Mouse (Mus musculus) Patski (cell line): ENCODE data around the gene Faf1. TPM values are rescaled to one million over a fixed set of nuclear protein-coding genes. Genes with fewer than 3 reads are reported as not detected.

Experiments
- ATAC-seq: fragments of 100-300 bp; one replicate; pipeline ENCODE4 v1.8.0; 2021
- CTCF ChIA-PET: fragments of 350-600 bp; sonication (Branson Sonifier 250); formaldehyde crosslinking; loops from one replicate; lab custom pipeline; 2022; ENCODE audit warnings: inconsistent platforms; lab: Charles Lee
- POLR2A ChIA-PET: fragments of 350-600 bp; sonication (Branson Sonifier 250); formaldehyde crosslinking; loops from one replicate; lab custom pipeline; 2022; ENCODE audit warnings: antibody characterized with exemption, inconsistent platforms; lab: Charles Lee
- DNase-seq: peaks from one replicate; pipeline ENCODE4 v3.0.0-alpha.2; 2011; ENCODE audit warnings: low read depth, low spot score
- H3K27me3 ChIP-seq: fragments of 371-371 bp; one replicate; pipeline ENCODE4 v1.5.1; 2021
- CTCF ChIP-seq: fragments of 100-300 bp; IDR thresholded peaks from one replicate; pipeline ENCODE4 v1.5.1; 2021
- in situ Hi-C: fragments of 300-500 bp; cut with MboI; formaldehyde crosslinking; loops from 3 replicates; pipeline ENCODE4 v1.11.1; 2018; ENCODE audit warnings: low pct_unique_long_range_greater_than_20kb, mixed read lengths
- polyA plus RNA-seq: library from polyadenylated mRNA; unstranded; gene quantifications from one replicate; pipeline ENCODE4 v1.2.3, GENCODE M21; 2021

The Faf1 gene
- polyA plus RNA-seq, 1 experiment from 2014 or later = 27.2 TPM

DNA sequence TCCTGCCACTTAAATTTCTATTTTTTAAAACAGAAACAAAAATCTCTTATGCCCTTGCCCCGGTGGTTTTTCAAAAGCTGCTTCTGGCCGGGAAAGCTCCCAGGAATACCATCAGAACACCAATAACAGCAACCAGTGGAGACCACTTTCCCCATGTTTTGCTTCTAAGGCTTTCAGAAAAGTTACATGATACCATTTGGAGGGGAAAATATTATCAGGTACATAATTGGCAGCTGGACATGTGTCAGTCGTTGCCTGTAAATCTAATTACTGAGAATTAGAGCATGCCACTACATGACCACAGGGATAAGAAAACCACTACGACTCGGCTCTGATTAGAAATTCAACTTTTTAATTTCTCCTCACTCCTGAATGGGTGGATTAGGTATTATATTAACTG, 12.3 kb upstream of the Faf1 start:
- TF ChIP-seq CTCF = no peak
- DNase-seq (no peak), ATAC-seq (no peak)
- H3K27me3 ChIP-seq = no peaks in the 10 kb centered on the region
- ChIA-PET POLR2A (interaction anchor here (5.7 kb wide), 1 partner anchor 8 kb away, joined by 67 read pairs; no protein-coding TSS in a partner anchor), CTCF (interaction anchor here (1.0 to 3.6 kb wide), 5 partner anchors 7 to 39 kb away, joined by 3 to 29 read pairs (median 4); no protein-coding TSS in a partner anchor)
- in situ Hi-C loops = no loop called here

DNA sequence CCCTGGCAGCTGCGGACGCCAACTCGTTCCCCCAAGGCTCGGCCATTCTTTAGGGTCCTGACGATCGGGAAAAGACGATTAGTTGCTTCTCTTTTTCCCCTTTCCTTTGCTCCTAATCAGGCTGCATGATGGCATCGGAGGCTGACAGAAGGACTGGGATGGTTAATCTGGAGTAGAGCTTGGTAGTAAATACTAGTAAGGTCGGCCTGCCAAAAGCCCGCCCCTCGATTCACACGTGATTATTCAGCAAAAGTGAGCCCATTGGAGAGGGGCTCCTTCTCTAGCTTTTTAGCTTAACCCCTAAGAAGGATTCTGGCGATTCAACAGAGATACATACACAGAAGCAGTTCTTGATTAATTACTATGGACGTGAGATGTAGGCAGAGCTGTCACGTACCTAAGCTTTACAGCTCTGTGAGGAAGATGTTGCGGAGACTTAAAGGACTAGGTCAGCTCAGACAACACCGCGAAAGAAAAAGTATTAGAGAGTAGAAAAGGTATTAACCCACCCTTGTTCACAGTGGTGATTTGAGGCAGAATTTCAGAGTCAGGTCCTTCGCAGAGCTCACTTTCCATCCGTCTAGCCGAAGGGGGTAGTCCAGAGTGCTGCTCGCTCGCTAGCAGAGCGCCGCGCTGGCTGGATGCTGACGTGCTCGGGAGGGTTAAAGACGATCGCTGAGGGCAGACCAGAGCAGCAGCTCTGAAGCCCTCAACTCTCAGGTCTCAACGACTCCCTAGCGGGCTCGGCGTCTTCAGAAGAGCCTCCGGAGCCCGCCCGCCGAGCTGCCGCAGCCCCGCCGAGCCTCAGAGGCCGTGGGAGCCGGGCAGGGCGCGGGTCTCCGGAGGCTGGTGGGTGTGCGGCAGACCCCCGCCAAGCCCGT, 11.0 kb upstream of the Faf1 start:
- POLR2A ChIA-PET = interaction anchor here (0.6 to 5.7 kb wide), 5 partner anchors 9 to 247 kb away, joined by 3 to 67 read pairs (median 3); no protein-coding TSS in a partner anchor
- H3K27me3 ChIP-seq = no peaks in the 10 kb centered on the region
- in situ Hi-C loops = no loop called here
- TF ChIP-seq CTCF = no peak
- CTCF ChIA-PET = interaction anchor here (0.8 to 3.6 kb wide), 11 partner anchors 8 to 184 kb away, joined by 3 to 29 read pairs (median 4); no protein-coding TSS in a partner anchor
- ATAC-seq = peak; percentile 35
- no peak for DNase-seq

DNA sequence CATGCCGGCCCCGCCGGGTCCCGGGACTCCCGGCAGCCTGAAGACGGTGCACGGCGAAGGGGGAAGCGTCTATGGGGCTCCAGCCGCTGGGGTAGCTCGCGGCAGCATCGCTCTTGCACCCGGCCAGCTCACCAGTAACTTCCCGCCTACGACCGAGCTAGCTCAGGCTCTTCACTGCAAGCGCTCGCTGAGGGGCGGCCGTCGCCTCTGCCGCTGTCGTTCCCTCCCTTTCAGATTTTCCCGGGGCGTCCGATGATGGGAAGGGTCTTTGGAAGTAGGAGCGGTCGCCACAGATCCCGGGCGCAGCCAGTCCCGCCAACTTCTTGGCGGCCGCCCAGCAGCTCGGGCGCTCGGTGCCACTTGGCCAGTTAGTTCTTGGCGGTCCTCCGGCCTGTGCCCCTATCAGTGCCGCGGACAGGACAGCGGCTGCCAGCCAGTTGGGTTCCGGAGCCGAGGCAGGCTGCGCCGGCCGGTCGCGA, 10.4 kb upstream of the Faf1 start:
- DNase-seq (no peak), ATAC-seq (peak; percentile 23)
- ChIA-PET POLR2A (interaction anchor here (1.0 to 5.7 kb wide), 3 partner anchors 10 to 190 kb away, joined by 3 to 67 read pairs (median 4); no protein-coding TSS in a partner anchor), CTCF (interaction anchor here (1.2 to 3.6 kb wide), 7 partner anchors 9 to 184 kb away, joined by 3 to 29 read pairs (median 7); no protein-coding TSS in a partner anchor)
- H3K27me3 ChIP-seq = no peaks in the 10 kb centered on the region
- in situ Hi-C loops = no loop called here
- no peak for TF ChIP-seq CTCF

DNA sequence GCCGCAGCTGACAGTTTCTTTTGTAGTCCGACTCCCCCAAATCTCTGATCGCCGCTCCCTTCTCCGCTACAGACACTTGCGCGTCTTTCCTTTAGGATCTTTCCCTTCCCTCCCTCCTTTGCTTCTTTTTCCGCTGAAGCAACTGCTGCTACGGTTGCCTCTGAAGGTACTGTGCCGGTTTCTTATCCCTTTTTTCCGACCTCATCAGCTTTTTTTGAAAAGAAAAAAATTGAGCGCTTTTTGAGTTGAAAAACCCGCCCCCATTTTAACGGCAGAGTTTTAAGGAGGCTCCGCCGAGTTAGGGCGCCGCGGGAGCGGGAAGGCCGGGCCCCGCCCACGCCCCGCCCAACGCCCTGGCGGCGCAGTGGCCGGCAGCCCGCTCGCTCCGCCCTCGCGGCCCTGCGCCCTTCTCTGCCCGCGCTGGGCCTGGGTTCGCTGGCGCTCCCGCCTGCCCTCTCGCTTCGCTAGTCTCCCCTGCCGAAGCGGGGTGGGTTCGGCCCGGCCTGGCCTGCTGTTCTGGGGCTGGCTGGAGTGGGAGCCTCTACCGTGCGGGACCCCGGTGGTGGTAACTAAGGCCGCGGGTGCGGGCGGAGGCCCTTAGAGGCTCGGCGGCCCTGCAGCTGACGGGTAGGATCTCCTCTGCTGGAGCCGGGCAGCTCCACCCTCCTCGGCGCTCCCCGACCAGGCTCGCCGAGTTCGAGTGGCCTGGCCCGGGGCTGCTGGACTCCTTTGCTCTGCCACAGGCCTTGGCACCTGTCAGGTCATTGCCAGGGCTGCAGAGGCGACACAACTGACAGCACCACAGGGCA, 9.7 kb upstream of the Faf1 start, which contains the start of gene Cdkn2c:
TSS of gene Cdkn2c (minus strand) at position 729 of the 809 bp plus-strand sequence.
- in situ Hi-C loops = no loop called here
- no peak for TF ChIP-seq CTCF
- DNase-seq (no peak), ATAC-seq (peak; percentile 89)
- CTCF ChIA-PET = interaction anchor here (1.2 to 3.6 kb wide), 8 partner anchors 8 to 184 kb away, joined by 3 to 29 read pairs (median 6); no protein-coding TSS in a partner anchor
- no peaks in the 10 kb centered on the region for H3K27me3 ChIP-seq
- POLR2A ChIA-PET = interaction anchor here (1.0 to 5.7 kb wide), 2 partner anchors 11 to 13 kb away, joined by 3 to 67 read pairs; no protein-coding TSS in a partner anchor

DNA sequence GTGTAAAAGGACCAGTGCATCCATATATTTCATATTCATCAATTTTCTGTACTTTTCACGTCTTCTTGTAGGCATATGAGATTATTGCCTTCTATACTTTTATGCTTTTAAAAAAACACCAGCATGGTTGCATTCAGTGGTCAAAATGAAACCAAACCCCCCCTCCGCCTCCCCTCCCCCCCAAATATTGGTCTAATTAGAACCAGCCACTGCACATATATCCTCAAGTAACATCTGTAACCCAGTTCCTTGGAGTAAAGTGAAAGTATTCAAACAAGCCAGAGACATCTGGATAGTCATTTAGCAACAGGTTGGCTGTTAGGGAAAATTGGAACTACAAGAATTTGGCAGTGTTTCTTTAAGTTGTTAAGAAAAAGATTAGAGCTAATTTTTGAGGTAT, 8.9 kb upstream of the Faf1 start:
- in situ Hi-C loops = no loop called here
- POLR2A ChIA-PET = interaction anchor here (5.7 kb wide), 1 partner anchor 11 kb away, joined by 67 read pairs; no protein-coding TSS in a partner anchor
- no peak for DNase-seq
- ATAC-seq = no peak
- CTCF ChIA-PET = interaction anchor here (0.5 to 1.7 kb wide), 6 partner anchors 9 to 334 kb away, joined by 3 to 4 read pairs (median 3); no protein-coding TSS in a partner anchor
- H3K27me3 ChIP-seq = no peaks in the 10 kb centered on the region
- TF ChIP-seq CTCF = no peak

DNA sequence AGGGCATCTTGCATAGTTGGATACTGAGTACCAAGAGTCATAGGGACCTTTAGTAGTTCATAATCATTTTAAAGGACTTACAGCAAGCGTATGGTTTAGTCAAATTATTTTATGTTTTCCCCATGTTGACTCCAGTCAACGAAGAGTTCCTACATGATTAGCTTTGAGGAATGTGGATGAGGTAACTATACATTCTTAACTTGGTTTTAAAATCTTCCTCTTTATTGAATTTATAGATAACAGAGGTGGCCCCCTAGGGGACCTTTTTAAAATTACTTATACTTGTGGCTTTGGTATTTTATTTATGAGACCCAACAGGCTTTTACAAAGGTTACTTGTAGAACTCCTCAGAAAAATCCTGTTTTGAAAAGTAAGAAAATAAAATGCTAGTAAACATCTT, 6.2 kb upstream of the Faf1 start:
- TF ChIP-seq CTCF = peak; percentile 12
- DNase-seq (no peak), ATAC-seq (no peak)
- H3K27me3 ChIP-seq = no peaks in the 10 kb centered on the region
- ChIA-PET POLR2A (no interaction called here), CTCF (interaction anchor here (0.6 to 1.2 kb wide), 3 partner anchors 45 to 233 kb away, joined by 3 read pairs; no protein-coding TSS in a partner anchor)
- in situ Hi-C loops = no loop called here

DNA sequence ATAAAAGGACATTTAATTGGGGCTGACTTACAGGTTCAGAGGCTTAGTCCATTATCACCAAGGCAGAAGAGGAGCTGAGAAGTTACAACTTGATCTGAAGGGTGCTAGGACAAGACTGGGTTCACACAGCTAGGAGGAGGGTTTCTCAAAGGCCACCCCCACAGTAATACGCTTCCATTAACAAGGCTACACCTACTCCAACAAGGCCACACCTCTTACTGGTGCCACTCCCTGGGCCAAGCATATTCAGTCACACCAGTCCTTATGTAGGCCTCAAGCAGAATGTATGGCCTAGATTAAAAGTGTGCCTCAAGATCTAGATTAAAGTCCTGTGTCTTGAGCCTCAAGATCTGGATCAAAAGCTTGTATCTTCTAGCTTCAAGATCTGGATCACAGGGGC, 4.4 kb upstream of the Faf1 start:
- TF ChIP-seq CTCF = no peak
- POLR2A ChIA-PET = interaction anchor here (0.6 kb wide), 1 partner anchor 1709 kb away, joined by 3 read pairs; no protein-coding TSS in a partner anchor
- CTCF ChIA-PET = no interaction called here
- H3K27me3 ChIP-seq = no peaks in the 10 kb centered on the region
- DNase-seq (no peak), ATAC-seq (no peak)
- in situ Hi-C loops = no loop called here

DNA sequence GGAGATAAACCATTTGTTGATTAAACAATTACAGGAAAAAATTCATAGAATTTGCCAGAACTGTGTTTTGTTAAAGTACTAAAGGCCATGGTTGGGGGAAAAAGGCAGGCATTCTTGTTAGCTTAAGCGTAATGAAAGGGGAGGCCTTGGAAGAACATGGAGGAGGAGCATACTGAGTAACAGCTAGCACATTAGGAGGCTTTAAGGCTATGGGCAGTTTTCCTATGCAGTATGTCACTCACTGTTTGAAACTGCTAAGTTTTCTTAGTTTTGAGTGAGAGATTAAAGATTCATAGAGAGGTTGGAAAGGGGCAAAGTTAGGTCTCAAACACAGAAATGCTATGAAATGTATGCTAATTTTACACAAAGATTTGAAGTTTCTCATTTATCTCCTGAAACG, 2.3 kb upstream of the Faf1 start:
- in situ Hi-C loops = no loop called here
- ATAC-seq (no peak), DNase-seq (no peak)
- CTCF ChIA-PET = no interaction called here
- no peak for TF ChIP-seq CTCF
- POLR2A ChIA-PET = no interaction called here
- no peaks in the 10 kb centered on the region for H3K27me3 ChIP-seq

DNA sequence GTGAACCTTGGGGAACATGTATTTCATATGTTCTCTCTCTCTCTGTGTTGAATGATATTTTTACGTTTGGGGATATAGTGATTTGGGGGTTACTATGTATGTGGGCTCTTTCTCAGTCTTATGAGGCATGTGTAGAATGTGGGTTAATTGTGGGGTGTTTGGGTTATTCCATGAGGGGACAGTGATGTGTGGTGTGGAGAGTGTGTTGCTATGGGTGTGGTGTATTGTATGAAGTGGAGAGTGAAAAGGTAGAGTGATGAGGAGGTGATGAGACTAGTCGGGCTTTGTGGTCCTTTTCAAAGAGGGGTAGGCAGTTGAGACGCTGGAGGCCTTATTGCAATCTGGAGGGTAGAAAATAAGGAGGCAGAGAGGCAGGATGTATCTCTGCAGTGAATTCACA, 833 bp downstream of the Faf1 start:
- DNase-seq = no peak
- no peak for ATAC-seq
- no peaks in the 10 kb centered on the region for H3K27me3 ChIP-seq
- ChIA-PET POLR2A (no interaction called here), CTCF (interaction anchor here (1.3 kb wide), 1 partner anchor 27 kb away, joined by 4 read pairs; no protein-coding TSS in a partner anchor)
- TF ChIP-seq CTCF = no peak
- in situ Hi-C loops = no loop called here

DNA sequence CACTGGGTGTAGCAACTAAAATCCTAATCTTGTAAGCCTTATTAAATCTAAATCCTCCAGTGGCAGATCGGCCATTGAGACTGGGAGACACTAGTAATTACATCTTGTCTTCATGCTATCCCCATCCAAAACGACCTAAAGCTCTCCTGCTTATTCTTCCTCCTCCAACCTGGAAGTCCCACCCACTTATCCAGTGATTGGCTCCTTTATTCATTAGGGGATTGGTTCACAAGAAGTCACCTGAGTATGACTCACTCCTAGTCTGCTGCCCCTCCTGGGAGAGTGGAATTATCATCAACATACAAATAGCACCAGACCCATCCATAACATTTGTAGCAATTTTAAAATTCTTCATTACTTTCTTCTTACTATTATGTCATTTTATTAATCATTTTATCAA, 7.2 kb downstream of the Faf1 start:
- in situ Hi-C loops = no loop called here
- no peak for ATAC-seq

More for the DNA sequence above, 7.2 kb downstream of the Faf1 start:
- POLR2A ChIA-PET = no interaction called here
- CTCF ChIA-PET = no interaction called here
- no peak for TF ChIP-seq CTCF
- DNase-seq = no peak
- no peaks in the 10 kb centered on the region for H3K27me3 ChIP-seq
